ENCODE assay signal across 8 mouse cellular contexts in the genomic region with DNA sequence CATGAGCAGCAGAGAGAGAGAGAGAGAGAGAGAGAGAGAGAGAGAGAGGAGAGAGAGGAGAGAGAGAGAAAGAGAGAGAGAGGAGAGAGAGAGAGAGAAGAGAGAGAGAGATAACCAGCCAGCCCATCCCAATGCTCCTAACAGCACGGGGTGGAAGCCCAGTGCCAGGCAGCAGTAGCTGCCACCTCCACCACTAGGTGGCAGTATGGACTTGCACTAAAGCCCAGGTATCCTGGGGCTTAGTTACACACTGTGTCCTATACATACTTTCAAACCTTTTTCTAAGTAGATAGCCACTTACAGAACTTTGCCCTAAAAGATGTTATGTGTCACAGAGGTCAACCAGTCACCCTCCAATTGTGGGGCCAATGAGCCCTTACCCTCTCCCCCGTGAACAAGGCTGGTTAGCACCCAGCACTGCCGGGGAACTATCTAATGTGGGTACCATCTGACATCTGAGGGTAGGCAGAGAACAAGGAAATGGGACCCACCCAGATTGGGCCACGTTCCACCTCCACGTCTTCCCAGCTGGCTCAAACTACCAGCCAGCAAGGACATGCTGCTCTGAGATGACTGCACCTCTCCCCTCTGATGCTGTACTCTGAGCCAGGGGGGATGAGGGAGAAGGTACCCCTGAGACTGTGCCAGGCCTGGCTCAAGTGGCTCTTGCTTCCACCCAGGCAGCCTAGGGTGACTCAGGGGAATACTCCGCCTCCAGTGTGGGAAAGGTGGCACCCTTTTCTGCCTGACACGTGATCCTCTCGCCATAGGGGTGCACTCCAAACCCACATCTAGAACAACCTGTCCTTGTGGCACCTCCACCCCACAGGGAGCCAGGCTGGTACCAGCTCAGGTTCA. TPM values are rescaled to one million over a fixed set of nuclear protein-coding genes. Genes with fewer than 3 reads are reported as not detected.
DNase-seq lines count a peak whose midpoint lies in the region; ATAC-seq and TF ChIP-seq lines count a peak whose summit lies in the region.

No protein-coding gene starts in this region.

- H3K4me2 ChIP-seq in forebrain, postnatal 0 days (ENCODE audit: low read depth) = no peak overlapping the region
- H3K4me2 ChIP-seq in hindbrain, embryonic 14.5 days (replicated peaks) = no peak overlapping the region

- H3K9me3 ChIP-seq in forebrain, postnatal 0 days (ENCODE audit: low read length) = no peaks in the 10 kb centered on the region
- no peaks in the 10 kb centered on the region for H3K9me3 ChIP-seq in hindbrain, embryonic 14.5 days (ENCODE audit: control insufficient read depth, low read length)

- H3K4me1 ChIP-seq in cerebellum, adult 2 months (ENCODE audit: control insufficient read depth, insufficient read depth, low read length) = peaks cover 25% of the 10 kb centered on the region
- H3K4me1 ChIP-seq in forebrain, postnatal 0 days (ENCODE audit: insufficient read depth) = 0 out of 2 replicates have a peak, but pooled peaks cover 3% of the 10 kb centered on the region
- H3K4me1 ChIP-seq in hindbrain, embryonic 14.5 days (replicated peaks; ENCODE audit: control insufficient read depth, insufficient read depth, low read length) = peaks cover 15% of the 10 kb centered on the region

- peak; percentile 97 for TF ChIP-seq CTCF in cerebellum, adult 2 months (IDR thresholded peaks at IDR 0.05; ENCODE audit: borderline replicate concordance, insufficient read depth, low read depth, low read length)
- peak; percentile 94 for TF ChIP-seq CTCF in forebrain, postnatal 0 days (IDR thresholded peaks at IDR 0.05; ENCODE audit: low read depth)

- WGBS in cerebellum, adult 2 months = 28% methylated on average over 8 of the region's 8 CpGs
- 59% methylated on average over 8 of the region's 8 CpGs for WGBS in forebrain, postnatal 0 days
- 67% methylated on average over 8 of the region's 8 CpGs for WGBS in hindbrain, embryonic 14.5 days

- peak; percentile 78 for ATAC-seq in forebrain, postnatal 0 days
- peak; percentile 57; the same call in 1 of the 2 replicates for ATAC-seq in hindbrain, embryonic 14.5 days (ENCODE audit: low FRiP score)

- H3K9ac ChIP-seq in forebrain, postnatal 0 days = no peak overlapping the region
- no peak overlapping the region for H3K9ac ChIP-seq in hindbrain, embryonic 14.5 days

- peak overlapping the region; percentile 35 for H3K27ac ChIP-seq in cerebellum, adult 2 months (ENCODE audit: insufficient read depth, low read length)
- H3K27ac ChIP-seq in forebrain, postnatal 0 days (ENCODE audit: low read depth, low read length) = no peak overlapping the region; the same call in 1 of the 2 replicates
- H3K27ac ChIP-seq in hindbrain, embryonic 14.5 days = no peak overlapping the region

- H3K4me3 ChIP-seq in cerebellum, adult 2 months (replicated peaks; ENCODE audit: insufficient read depth, low read depth, low read length) = no peak overlapping the region
- H3K4me3 ChIP-seq in forebrain, postnatal 0 days (ENCODE audit: low read depth, low read length) = no peak overlapping the region
- no peak overlapping the region for H3K4me3 ChIP-seq in hindbrain, embryonic 14.5 days (replicated peaks; ENCODE audit: low read length)

- peaks cover 25% of the 10 kb centered on the region for H3K36me3 ChIP-seq in forebrain, postnatal 0 days (ENCODE audit: insufficient read depth)
- H3K36me3 ChIP-seq in hindbrain, embryonic 14.5 days (replicated peaks; ENCODE audit: control insufficient read depth, insufficient read depth) = peaks cover 25% of the 10 kb centered on the region

- TF ChIP-seq POLR2A in cerebellum, adult 2 months (IDR thresholded peaks at IDR 0.05; ENCODE audit: borderline replicate concordance, insufficient read depth, low read length) = no peak

- peak; percentile 71 for DNase-seq in Muller cell, postnatal 12 days (ENCODE audit: inconsistent ontology term)
- DNase-seq in cerebellum, adult 2 months = peak; percentile 84
- peak; percentile 92 for DNase-seq in forebrain, postnatal 0 days
- DNase-seq in hindbrain, embryonic 14.5 days (ENCODE audit: low spot score) = peak; percentile 93
- DNase-seq in layer of hippocampus, postnatal 14 days (ENCODE audit: low spot score in 2 of 2) = peak; percentile 79 to 89
- peak; percentile 91 for DNase-seq in lung, postnatal 36 days
- DNase-seq in right cerebral cortex, adult 2 months (ENCODE audit: low spot score in 2 of 2) = peak; percentile 84 to 88
- peak; percentile 60 to 70 for DNase-seq in urinary bladder, postnatal 36 days (ENCODE audit: low spot score in 2 of 2)

- H3K27me3 ChIP-seq in cerebellum, adult 2 months (ENCODE audit: control insufficient read depth, insufficient read depth, low read length) = no peaks in the 10 kb centered on the region
- no peaks in the 10 kb centered on the region for H3K27me3 ChIP-seq in forebrain, postnatal 0 days (ENCODE audit: insufficient read depth, low read length)
- no peaks in the 10 kb centered on the region for H3K27me3 ChIP-seq in hindbrain, embryonic 14.5 days (ENCODE audit: control insufficient read depth, insufficient read depth, low read length)

RNA-seq across cellular contexts. Expression of a gene that starts 15.7 kb away (rescaled TPM):
- 22.3 TPM in 2 replicates for polyA plus RNA-seq in cerebellum, adult 2 months (2012; rRNA removed)
- 24.9 and 38.0 TPM in 2 replicates for total RNA-seq in forebrain, postnatal 0 days (2014; rRNA removed)
- polyA plus RNA-seq in forebrain, postnatal 0 days (2015; fragmentation: Nextera tagmentation; extraction: Ambion mirVana) = 14.9 and 27.0 TPM in 2 replicates
- polyA plus RNA-seq in hindbrain, embryonic 14.5 days (2014; fragmentation: Nextera tagmentation; extraction: Ambion mirVana) = 26.1 TPM in 2 replicates
- total RNA-seq in layer of hippocampus, postnatal 14 days (2021) = 10 to 100 TPM; 43.1 to 46.7 TPM

RNA-seq across cellular contexts. Expression of a gene that starts 27.0 kb away (rescaled TPM):
- polyA plus RNA-seq in cerebellum, adult 2 months (2012; rRNA removed) = 2,136 and 2,149 TPM in 2 replicates
- 5,288 and 5,744 TPM in 2 replicates for total RNA-seq in forebrain, postnatal 0 days (2014; rRNA removed)
- 19,349 and 21,354 TPM in 2 replicates for polyA plus RNA-seq in forebrain, postnatal 0 days (2015; fragmentation: Nextera tagmentation; extraction: Ambion mirVana)
- polyA plus RNA-seq in hindbrain, embryonic 14.5 days (2014; fragmentation: Nextera tagmentation; extraction: Ambion mirVana) = 13,534 and 14,549 TPM in 2 replicates
- total RNA-seq in layer of hippocampus, postnatal 14 days (2021) = 1,000 to 10,000 TPM; 3,650 to 3,993 TPM
